Mouse (Mus musculus): ENCODE results near the gene Npm3. TPM values are rescaled to one million over a fixed set of nuclear protein-coding genes. Genes with fewer than 3 reads are reported as not detected.
A peak's percentile ranks its signal among the peaks of the same experiment; 100 is the strongest.

Npm3 gene
- total RNA-seq, 2 experiments from 2014 or later = 11.0 to 13.3 TPM

DNA sequence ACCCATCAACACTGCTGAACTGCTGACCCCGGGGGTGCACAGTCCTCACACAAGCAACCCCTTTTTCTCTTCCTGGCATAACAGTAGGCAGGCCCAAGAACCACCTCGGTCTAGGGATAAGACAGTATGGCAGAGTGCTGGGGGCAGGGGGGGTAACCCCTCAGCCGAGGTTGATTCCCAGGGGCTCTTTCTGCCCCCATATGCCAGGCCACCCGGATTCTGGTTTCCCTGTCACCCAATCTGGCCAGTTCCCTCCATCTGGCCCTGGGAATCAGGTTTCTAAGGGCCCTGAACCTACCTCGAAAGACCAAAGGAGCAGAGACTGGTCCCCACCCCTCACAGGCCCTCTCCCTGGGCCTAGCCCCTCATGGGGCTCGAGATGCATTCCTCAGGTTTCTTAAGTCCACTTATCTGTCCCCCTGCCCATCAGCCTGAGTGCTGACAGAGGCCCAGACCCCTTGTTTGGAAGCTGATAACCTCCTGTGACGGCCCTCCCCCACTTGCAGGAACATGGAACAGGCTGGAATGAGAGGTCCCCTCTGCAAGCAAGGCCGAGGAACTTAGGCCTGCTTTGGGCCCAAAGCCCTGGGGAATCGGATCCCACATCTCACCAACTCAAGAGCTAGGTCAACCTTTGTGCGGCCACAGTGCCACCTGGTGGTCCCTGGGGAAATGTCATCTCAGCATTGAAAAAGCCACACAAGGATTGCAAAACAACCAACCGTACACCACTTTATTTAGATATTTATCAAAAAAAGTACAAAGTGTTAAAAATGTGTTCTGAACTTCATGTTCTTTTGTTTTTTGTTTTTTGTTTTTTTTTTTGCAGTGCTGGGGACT lies 2.1 kb downstream of the Npm3 start:
- DNase-seq = peak; percentile 88
- H3K4me3 ChIP-seq = no peak overlapping the region
- H3K27ac ChIP-seq = peak overlapping the region; percentile 61; the same call in 1 of the 2 replicates
- peak; percentile 80 for TF ChIP-seq CTCF (IDR thresholded peaks at IDR 0.05)
- intact Hi-C loops (cut with DNase I) = loop anchor here (5.0 kb wide), 1 partner anchor 525 kb away; no protein-coding TSS in a partner anchor

DNA sequence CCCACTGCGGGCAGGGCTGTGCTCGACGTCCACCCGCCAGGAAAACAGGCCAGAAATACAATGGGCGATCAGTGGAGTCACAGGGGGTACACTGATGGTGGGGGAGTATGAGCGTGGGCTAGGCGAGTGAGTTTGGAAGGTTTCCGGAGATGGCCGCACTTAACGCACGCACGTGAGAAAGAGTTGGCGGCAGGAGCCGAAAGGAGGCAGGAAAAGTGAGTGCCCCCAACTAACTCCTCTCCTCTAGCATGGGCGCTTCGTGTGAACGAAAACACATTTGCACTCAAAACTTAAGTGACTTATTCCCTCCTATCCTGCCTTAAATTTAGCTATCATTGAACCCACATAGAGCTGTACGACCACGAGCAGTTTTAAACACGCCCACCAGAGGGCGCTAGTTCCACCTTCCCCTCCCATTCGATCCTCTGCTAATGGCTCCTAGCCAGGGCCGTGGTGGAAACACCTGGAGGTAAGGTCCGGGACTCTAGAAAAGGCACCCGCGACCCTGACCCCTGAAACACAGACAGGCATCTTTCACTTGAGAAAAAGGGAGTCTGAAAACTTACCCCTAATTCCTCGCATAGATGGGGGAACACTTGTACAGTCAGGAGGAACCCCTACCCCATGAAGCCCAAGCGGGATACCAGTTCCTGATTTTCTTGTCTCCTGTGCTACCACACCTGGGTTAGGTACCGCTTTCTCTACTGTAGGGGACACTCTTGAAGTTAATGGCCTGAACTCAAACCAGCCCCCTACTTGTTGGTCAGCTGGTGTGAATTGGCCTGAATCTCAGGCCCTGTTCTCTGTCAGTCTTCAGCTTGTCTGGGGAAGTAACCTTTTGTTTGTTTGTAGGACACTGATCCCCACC lies 3.0 kb downstream of the Npm3 start:
- Histone ChIP-seq H3K27ac (no peak overlapping the region), H3K4me3 (peak overlapping the region; percentile 2; the same call in 1 of the 2 replicates)
- peak; percentile 83 for DNase-seq
- TF ChIP-seq CTCF (IDR thresholded peaks at IDR 0.05) = peak; percentile 94
- intact Hi-C loops (cut with DNase I) = loop anchor here (1.0 to 5.0 kb wide), 2 partner anchors 173 to 524 kb away; no protein-coding TSS in a partner anchor

DNA sequence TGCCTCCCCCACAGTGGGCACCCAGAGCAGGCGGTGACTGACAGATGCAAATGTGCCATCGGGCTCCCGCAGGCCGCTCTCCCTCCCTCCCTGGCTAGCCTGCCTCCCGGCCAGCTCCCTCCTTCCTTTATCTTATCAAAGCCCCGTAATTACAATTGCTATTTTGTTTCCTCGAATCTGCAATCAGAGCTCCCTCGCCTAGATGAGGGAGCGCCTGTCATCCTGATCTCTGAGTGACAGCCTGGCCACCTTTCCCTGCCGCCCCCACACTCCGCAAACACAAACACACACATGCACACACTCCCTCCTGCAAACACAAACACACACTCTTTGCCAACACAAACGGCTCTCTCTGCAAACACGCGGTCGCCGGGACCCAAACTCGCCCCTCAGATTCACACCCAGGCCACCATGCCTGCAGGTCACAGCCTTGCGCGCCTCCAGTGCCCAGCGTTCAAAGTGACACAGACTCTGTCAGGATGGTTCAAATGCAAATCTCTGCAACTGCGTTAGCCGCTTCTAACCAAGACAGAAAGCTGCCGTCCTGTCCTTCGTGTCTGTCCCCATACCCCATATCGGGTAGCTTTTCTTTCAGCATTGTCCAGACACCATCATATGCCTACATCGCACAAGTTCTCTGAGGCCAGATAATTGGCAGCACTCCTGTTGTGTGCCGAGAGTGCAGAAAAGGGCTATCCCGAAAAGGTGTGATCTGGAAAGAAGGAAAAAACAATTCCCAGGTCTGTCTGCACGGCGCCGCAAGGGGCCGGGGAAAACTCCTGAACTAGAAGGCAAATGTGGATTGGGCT lies 3.8 kb downstream of the Npm3 start:
- H3K4me3 ChIP-seq = no peak overlapping the region
- no peak for TF ChIP-seq CTCF (IDR thresholded peaks at IDR 0.05)
- intact Hi-C loops (cut with DNase I) = loop anchor here (1.0 to 5.0 kb wide), 2 partner anchors 172 to 523 kb away; no protein-coding TSS in a partner anchor

DNA sequence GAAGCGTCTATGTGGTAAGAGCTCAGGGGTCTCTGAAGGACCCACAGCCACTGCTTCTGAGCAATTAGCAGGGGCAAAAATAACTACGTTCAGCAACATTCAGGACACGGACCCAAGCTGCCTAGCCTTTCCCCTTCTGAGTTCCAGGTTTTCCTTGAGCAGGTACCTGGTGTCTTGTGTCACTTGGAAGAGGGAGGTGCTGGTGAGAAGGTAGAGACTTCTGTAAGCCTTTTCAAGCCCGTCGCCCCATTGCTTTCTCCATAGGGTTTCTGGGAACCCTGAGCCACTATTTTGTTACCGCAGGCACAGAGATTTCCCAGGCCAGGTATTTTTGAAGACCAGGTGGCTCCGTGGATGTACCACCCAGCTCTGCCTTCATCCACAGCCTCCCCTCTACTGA lies 5.8 kb downstream of the Npm3 start:
- TF ChIP-seq CTCF (IDR thresholded peaks at IDR 0.05) = no peak
- H3K27ac ChIP-seq = no peak overlapping the region
- intact Hi-C loops (cut with DNase I) = no loop called here
- no peak overlapping the region for H3K4me3 ChIP-seq
- no peak for DNase-seq

More for the DNA sequence above, 3.8 kb downstream of the Npm3 start:
- no peak overlapping the region for H3K27ac ChIP-seq
- no peak for DNase-seq

DNA sequence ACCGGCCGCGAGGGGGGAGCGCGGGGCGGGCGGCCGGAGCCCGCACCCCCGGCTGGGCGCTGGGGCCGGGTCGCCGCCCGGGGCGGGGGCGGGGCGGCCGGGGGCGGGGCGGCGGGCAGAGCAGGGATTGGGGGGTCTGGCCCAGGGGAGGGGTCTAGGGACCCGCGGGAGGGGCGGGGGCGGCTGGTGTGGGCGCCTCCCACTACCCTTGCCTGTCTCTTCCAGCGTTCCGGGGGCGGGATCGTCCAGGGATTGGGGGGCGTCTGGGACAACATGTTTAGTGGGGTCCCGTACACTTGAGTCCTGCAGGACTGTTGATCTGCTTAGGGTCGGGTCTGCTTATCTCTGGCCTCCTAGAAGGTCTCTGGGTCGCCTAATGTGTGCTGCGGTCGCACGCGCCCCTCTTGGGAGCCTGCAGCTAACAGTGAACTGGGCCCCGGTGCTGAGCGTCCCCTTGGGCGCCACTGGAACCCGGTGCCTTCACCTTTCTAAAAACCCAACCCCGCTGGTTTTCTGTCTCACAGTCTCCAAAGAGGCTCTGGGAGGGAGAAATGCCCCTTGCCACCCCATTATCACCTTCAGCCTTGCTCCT lies 6.3 kb downstream of the Npm3 start:
- Histone ChIP-seq H3K4me3 (peak overlapping the region; percentile 71), H3K27ac (no peak overlapping the region)
- no peak for TF ChIP-seq CTCF (IDR thresholded peaks at IDR 0.05)
- no peak for DNase-seq
- intact Hi-C loops (cut with DNase I) = no loop called here

DNA sequence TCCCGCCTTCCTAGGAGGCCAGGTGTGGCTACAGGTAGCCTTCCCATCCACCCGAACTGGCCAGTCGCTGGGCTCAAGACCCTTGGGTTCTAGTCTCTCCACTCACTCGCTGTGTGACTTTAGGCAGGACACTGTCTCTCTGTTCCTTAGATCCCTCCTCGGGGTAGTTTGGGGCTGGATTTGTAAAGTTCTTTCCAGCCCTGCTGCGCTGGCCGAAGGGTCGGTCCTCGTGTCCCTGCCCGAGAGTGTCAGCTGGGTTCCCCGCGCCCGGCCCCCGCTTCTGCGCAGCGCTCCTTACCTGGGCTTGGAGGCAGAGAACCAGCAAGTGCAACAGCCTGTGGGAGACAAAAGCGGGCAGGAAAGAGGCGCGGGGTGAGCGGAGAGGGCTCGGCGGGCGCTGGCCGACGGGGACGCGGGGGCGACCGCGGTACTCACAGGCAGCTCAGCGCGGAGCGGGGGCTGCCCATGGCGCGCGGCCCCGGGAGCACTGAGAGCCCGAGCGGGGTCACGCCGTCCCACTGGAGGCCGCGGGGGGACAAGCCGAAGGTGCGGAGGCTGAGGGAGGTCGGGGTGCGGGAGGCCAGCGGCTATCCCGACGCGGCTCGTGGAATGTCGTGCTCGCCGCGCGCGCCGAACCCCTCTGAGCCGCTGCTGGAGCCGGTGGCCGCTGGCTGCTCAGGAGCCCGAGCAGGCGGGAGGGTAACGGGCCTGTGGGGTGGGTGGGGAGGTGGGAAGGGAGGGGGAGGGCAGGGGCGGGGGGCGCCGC lies 7.0 kb downstream of the Npm3 start, which contains the start of gene Fgf8:
TSS of gene Fgf8 (minus strand) at position 698 of the 766 bp plus-strand sequence.
- DNase-seq = peak; percentile 31
- peak within 1 kb of the TSS; percentile 71 for H3K4me3 ChIP-seq
- no peak for TF ChIP-seq CTCF (IDR thresholded peaks at IDR 0.05)
- no peak within 1 kb of the TSS for H3K27ac ChIP-seq
- intact Hi-C loops (cut with DNase I) = no loop called here

DNA sequence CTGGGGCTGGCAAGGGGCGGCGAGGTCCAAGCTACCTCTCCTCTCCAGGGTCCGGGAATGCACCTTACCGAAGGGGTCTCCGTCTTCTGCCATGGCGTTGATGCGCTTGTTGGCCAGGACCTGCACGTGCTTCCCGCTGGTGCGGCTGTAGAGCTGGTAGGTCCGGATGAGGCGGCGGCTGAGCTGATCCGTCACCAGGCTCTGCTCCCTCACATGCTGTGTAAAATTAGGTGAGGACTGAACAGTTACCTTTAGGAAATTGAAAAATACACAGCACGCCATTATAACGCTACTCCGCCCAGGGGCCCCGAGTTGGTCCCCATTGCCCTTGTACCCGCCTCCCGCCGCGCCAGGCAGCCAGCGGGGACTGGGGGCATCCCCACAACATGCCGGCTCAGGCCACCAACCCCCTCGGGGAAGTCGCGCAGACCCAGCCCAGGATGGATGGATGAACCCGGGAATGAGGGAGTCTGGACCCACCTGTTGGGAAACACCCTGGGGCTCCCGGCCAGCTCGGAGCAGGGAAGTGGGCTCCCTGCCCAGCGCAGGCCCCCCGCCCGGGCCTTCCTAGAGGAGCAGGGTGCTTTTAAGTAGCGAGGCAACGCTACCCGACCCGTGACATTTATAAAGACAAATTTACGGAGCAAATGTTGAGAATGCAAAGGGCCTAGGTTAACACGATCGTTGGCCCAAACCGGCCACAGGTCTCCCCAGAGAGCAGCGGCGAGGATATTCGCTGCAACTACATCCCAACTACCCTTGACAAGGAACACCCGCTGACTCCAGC lies 7.8 kb downstream of the Npm3 start:
- peak; percentile 22 for DNase-seq
- intact Hi-C loops (cut with DNase I) = no loop called here
- Histone ChIP-seq H3K4me3 (no peak overlapping the region; the same call in 1 of the 2 replicates), H3K27ac (no peak overlapping the region)
- TF ChIP-seq CTCF (IDR thresholded peaks at IDR 0.05) = no peak

DNA sequence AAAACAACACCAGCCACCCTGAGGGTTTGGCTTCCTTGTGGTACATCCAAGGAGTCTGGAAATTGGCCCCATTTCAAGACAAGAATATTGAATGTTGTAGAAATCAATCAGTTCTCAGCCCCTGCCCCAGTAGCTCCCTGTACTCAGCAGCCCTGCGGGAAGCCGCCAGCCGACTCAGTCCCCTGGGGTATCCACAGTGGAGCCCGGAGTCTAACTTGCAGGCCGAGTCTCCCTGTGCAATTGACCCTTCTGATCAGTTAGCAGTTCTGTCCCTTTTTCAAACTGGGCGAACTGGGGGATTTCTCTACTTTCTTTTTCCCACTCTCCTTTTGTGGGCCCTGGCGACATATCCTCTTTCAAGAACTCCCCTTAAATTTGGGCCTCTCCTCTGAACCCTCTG lies 8.6 kb downstream of the Npm3 start:
- DNase-seq = no peak
- intact Hi-C loops (cut with DNase I) = no loop called here
- Histone ChIP-seq H3K27ac (no peak overlapping the region), H3K4me3 (no peak overlapping the region)
- TF ChIP-seq CTCF (IDR thresholded peaks at IDR 0.05) = no peak

DNA sequence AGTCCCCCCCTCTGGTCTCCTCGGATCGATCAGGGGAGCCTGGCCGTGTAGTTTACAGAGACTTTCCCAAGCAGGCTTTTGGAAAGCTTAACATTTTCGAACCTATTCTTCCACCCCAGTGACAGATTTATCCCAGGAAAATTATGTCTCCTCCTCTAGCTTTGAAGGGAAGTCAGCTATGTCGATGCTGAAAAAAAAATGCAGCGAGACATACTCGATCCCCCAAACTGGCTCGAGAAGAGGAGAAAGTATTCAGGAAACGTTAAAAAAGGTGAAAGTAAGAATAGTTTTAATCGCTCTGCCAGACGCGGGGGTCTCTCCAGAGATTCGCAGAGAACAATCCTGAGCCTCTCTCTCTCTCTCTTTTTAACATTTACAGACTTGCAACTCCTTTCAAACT lies 9.2 kb downstream of the Npm3 start:
- no peak overlapping the region for H3K27ac ChIP-seq
- DNase-seq = no peak
- TF ChIP-seq CTCF (IDR thresholded peaks at IDR 0.05) = no peak
- H3K4me3 ChIP-seq = no peak overlapping the region
- intact Hi-C loops (cut with DNase I) = no loop called here

DNA sequence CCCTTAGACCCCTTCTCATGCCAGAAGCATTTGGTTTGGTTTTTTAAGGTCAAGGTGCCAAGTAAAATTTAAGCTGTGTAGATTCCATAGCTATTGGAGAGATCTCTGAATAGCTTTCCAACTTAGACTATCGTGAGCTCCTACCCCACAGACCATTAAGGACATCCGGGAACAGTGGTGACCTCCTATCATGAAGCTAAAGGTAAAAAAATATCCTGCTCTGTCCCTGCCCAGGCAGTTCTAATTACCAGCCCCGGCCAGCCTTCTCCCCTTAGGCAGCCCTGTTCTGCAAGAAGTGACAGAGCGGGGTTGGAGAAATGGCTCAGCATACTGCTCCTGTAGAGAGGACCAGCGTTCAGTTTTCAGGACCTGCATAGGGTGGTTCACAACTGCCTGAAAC lies 10.9 kb downstream of the Npm3 start:
- DNase-seq = no peak
- intact Hi-C loops (cut with DNase I) = no loop called here
- Histone ChIP-seq H3K27ac (no peak overlapping the region), H3K4me3 (no peak overlapping the region)
- TF ChIP-seq CTCF (IDR thresholded peaks at IDR 0.05) = no peak

Data from gastrocnemius, adult 2 months (tissue).